Mouse (Mus musculus): ENCODE measurements at regions not wholly inside any gene's neighbourhood (a gene's known extent, or its start where the extent isn't known, plus 50 kb on each side); places are given as distances from the start of the nearest gene placed in this dataset.

DNA sequence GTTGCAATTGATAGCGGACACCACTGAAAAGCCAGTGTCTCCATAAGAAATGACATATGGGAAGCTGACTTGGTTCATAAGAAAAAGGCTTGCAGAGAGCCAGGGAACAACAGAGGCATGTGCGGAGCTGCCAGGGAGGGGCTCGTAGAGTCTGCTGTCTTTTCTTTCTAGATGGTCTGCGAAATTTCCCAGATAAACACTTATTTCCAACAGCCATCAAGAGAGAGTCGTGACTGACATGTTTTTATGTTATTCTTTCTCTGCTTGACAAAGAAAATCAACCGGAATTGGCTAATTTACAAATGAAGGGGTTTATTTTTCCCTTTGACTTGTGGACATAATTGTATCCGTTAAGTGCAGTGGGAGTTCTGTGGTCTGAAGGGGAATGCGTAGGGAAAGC, 127.1 kb upstream of the Frmd4a start:
- TF ChIP-seq POLR2A (IDR thresholded peaks at IDR 0.05; ENCODE audit: low read depth, low read length) = no peak
- TF ChIP-seq CTCF (IDR thresholded peaks at IDR 0.05; ENCODE audit: extremely low read depth, insufficient read depth, insufficient read length, insufficient replicate concordance) = no peak
- Histone ChIP-seq H3K27ac (ENCODE audit: insufficient read depth, low read length) (no peak overlapping the region), H3K4me1 (ENCODE audit: control insufficient read depth, insufficient read depth, insufficient read length) (no peaks in the 10 kb centered on the region), H3K4me3 (ENCODE audit: extremely low read depth, insufficient read depth, insufficient read length) (no peak overlapping the region), H3K36me3 (ENCODE audit: control insufficient read depth, insufficient read depth, low read length) (no peaks in the 10 kb centered on the region), H3K27me3 (ENCODE audit: control insufficient read depth, insufficient read depth, low read length) (no peaks in the 10 kb centered on the region)
- WGBS = 75% methylated on average over 8 of the region's 8 CpGs
- DNase-seq (ENCODE audit: low read depth in 1 of 2, low spot score in 2 of 2) = no peak

- WGBS = 90% methylated on average over 4 of the region's 4 CpGs
- no peaks in the 10 kb centered on the region for H3K36me3 ChIP-seq (ENCODE audit: control insufficient read depth, insufficient read depth, low read length)
- no peak for DNase-seq (ENCODE audit: low read depth in 1 of 2, low spot score in 2 of 2)
- TF ChIP-seq CTCF (IDR thresholded peaks at IDR 0.05; ENCODE audit: extremely low read depth, insufficient read depth, insufficient read length, insufficient replicate concordance) (no peak), POLR2A (IDR thresholded peaks at IDR 0.05; ENCODE audit: low read depth, low read length) (no peak)
- peaks cover 3% of the 10 kb centered on the region; the same call in 1 of the 2 replicates for H3K4me1 ChIP-seq (ENCODE audit: control insufficient read depth, insufficient read depth, insufficient read length)
- H3K27ac ChIP-seq (ENCODE audit: insufficient read depth, low read length) = no peak overlapping the region
- no peaks in the 10 kb centered on the region for H3K27me3 ChIP-seq (ENCODE audit: control insufficient read depth, insufficient read depth, low read length)
- no peak overlapping the region for H3K4me3 ChIP-seq (ENCODE audit: extremely low read depth, insufficient read depth, insufficient read length)
These were observed 110.5 kb upstream of the Frmd4a start for GRCm38 (mm10) chr2:3907026-3907425.

DNA sequence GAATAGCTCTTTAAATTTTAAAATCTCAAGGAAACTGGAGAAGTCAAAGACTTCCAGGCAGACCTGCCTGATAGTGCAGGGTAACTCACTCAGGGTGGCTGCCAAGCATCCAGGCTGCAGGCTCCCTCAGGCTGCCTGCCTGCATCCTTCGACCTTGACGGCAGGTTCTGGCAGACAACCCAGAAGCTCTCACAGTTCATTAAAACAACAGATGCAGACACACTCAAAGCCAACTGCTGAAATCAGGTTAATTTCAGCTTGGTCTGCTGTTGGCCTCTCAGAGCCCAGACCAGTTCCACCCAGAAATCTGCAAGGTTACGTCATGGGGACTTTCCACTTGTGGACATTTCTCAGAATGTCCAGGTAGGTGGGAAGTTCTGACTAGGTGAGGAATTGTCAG, 109.3 kb upstream of the Frmd4a start:
- Histone ChIP-seq H3K4me3 (ENCODE audit: extremely low read depth, insufficient read depth, insufficient read length) (no peak overlapping the region), H3K27ac (ENCODE audit: insufficient read depth, low read length) (no peak overlapping the region), H3K27me3 (ENCODE audit: control insufficient read depth, insufficient read depth, low read length) (no peaks in the 10 kb centered on the region), H3K36me3 (ENCODE audit: control insufficient read depth, insufficient read depth, low read length) (no peaks in the 10 kb centered on the region), H3K4me1 (ENCODE audit: control insufficient read depth, insufficient read depth, insufficient read length) (peaks cover 3% of the 10 kb centered on the region; the same call in 1 of the 2 replicates)
- TF ChIP-seq CTCF (IDR thresholded peaks at IDR 0.05; ENCODE audit: extremely low read depth, insufficient read depth, insufficient read length, insufficient replicate concordance) = no peak
- TF ChIP-seq POLR2A (IDR thresholded peaks at IDR 0.05; ENCODE audit: low read depth, low read length) = no peak
- WGBS = 92% methylated on average over 3 of the region's 3 CpGs
- DNase-seq (ENCODE audit: low read depth in 1 of 2, low spot score in 2 of 2) = no peak

DNA sequence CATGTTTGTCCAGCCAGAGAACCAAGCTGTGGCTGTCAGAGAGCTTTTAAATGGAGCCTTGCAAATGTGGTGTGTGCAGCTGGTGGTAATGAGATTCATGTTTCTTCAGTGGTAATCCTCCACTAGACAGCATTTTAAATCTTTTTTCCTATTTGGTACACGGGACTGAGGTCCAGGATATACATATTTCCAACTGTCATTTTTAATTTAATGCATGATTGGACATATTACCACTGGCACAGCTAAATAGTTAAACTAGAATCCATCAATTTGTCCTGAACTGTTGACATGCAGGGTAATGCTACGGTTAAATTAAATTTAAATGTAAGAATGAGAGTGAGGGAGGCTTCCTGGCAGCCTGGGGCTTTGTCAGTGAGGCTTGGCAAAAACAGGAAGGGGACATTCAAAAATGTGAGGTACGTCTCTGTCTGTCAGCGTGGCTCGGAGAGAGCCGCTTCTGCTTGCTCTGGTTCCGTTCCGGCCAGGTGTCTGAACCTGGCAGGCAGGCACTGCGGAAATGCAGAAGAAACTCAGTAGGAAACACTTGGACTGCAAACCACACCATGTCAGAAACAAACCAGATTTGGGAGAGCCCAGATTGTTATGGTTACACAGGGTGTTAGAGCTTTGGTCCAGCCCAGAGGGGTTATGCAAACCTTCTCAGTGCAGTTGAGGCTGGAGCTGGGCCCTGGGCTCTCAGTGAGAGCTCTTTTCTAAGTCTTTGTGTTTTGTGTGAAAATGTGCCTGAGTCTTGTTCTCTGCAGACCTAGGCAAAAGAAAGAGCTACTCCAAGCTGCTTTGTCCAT, 107.2 kb upstream of the Frmd4a start:
- WGBS = 10% methylated on average over 9 of the region's 9 CpGs
- TF ChIP-seq POLR2A (IDR thresholded peaks at IDR 0.05; ENCODE audit: low read depth, low read length) (no peak), CTCF (IDR thresholded peaks at IDR 0.05; ENCODE audit: extremely low read depth, insufficient read depth, insufficient read length, insufficient replicate concordance) (no peak)
- no peaks in the 10 kb centered on the region for H3K36me3 ChIP-seq (ENCODE audit: control insufficient read depth, insufficient read depth, low read length)
- no peaks in the 10 kb centered on the region for H3K27me3 ChIP-seq (ENCODE audit: control insufficient read depth, insufficient read depth, low read length)
- no peak overlapping the region for H3K4me3 ChIP-seq (ENCODE audit: extremely low read depth, insufficient read depth, insufficient read length)
- H3K27ac ChIP-seq (ENCODE audit: insufficient read depth, low read length) = no peak overlapping the region
- H3K4me1 ChIP-seq (ENCODE audit: control insufficient read depth, insufficient read depth, insufficient read length) = peaks cover 3% of the 10 kb centered on the region; the same call in 1 of the 2 replicates
- DNase-seq (ENCODE audit: low read depth in 1 of 2, low spot score in 2 of 2) = peak in 1 of 2 experiments; percentile 16

DNA sequence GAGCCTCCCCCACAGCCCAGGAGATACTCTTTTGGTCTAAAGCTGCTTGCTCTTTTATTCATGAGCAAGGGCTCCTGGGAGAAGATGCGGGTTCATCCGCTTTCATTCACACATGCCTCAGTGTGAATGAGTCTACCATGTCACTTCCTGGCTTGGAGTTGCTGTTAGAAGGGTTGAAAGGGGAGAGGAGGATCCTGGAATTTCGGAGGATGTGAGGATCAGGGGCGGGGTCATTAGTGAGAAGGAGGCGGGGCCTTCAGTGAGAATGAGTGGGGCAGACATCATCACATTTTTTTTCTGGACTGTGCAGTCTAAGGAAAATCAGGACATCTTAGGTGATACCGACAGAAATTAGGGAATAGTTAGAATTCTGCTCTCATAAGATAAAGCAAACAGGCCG, 102.4 kb upstream of the Frmd4a start:
- 85% methylated on average over 7 of the region's 7 CpGs for WGBS
- TF ChIP-seq POLR2A (IDR thresholded peaks at IDR 0.05; ENCODE audit: low read depth, low read length) = no peak
- TF ChIP-seq CTCF (IDR thresholded peaks at IDR 0.05; ENCODE audit: extremely low read depth, insufficient read depth, insufficient read length, insufficient replicate concordance) = no peak
- Histone ChIP-seq H3K27me3 (ENCODE audit: control insufficient read depth, insufficient read depth, low read length) (no peaks in the 10 kb centered on the region), H3K27ac (ENCODE audit: insufficient read depth, low read length) (no peak overlapping the region), H3K4me1 (ENCODE audit: control insufficient read depth, insufficient read depth, insufficient read length) (peaks cover 3% of the 10 kb centered on the region; the same call in 1 of the 2 replicates), H3K4me3 (ENCODE audit: extremely low read depth, insufficient read depth, insufficient read length) (no peak overlapping the region), H3K36me3 (ENCODE audit: control insufficient read depth, insufficient read depth, low read length) (no peaks in the 10 kb centered on the region)
- DNase-seq (ENCODE audit: low read depth in 1 of 2, low spot score in 2 of 2) = no peak

DNA sequence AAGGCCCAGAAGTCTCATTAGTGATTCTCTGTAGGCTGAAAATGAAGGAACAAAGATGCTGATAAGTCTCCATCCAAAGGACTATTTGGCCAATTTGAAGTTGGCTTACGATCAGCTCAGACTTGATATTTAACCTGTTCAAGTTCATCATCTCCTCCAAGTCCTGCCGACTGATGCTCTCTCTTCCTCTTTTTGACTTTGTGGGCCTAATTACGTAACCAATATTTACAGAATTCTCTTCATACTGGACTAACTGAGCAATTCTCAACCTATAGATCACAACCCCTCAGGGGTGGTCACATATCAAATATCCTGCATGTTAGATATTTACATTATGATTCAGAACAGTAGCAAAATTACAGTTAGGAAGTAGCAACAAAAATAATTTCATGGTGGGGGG, 101.2 kb upstream of the Frmd4a start:
- no peak overlapping the region for H3K4me3 ChIP-seq (ENCODE audit: extremely low read depth, insufficient read depth, insufficient read length)
- no peak overlapping the region for H3K27ac ChIP-seq (ENCODE audit: insufficient read depth, low read length)
- no peak for DNase-seq (ENCODE audit: low read depth in 1 of 2, low spot score in 2 of 2)
- no peaks in the 10 kb centered on the region for H3K4me1 ChIP-seq (ENCODE audit: control insufficient read depth, insufficient read depth, insufficient read length)
- TF ChIP-seq POLR2A (IDR thresholded peaks at IDR 0.05; ENCODE audit: low read depth, low read length) (no peak), CTCF (IDR thresholded peaks at IDR 0.05; ENCODE audit: extremely low read depth, insufficient read depth, insufficient read length, insufficient replicate concordance) (no peak)
- H3K27me3 ChIP-seq (ENCODE audit: control insufficient read depth, insufficient read depth, low read length) = no peaks in the 10 kb centered on the region
- no peaks in the 10 kb centered on the region for H3K36me3 ChIP-seq (ENCODE audit: control insufficient read depth, insufficient read depth, low read length)
- 59% methylated on average over 3 of the region's 3 CpGs for WGBS

DNA sequence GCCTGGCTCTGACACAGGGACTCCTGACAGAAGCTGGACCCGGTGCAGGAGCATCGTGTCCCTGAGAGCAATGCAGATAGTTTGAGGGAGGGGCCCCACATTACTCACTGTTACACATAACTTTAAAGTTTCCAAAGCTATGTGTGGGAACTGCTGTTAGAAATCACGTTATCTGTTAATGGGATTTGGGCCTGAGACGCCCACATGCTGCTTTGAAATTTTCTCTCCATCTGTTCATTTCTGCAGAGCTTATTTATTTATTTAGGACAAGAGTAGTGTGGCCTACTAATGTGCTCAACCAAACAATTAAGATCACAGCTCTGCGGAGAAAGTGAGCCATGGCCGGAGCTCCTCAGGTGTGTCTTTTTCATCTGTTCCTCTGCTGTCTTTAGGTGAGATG, 99.4 kb upstream of the Frmd4a start:
- no peaks in the 10 kb centered on the region for H3K36me3 ChIP-seq (ENCODE audit: control insufficient read depth, insufficient read depth, low read length)
- no peaks in the 10 kb centered on the region for H3K27me3 ChIP-seq (ENCODE audit: control insufficient read depth, insufficient read depth, low read length)
- no peak overlapping the region for H3K27ac ChIP-seq (ENCODE audit: insufficient read depth, low read length)
- no peaks in the 10 kb centered on the region for H3K4me1 ChIP-seq (ENCODE audit: control insufficient read depth, insufficient read depth, insufficient read length)
- no peak for DNase-seq (ENCODE audit: low read depth in 1 of 2, low spot score in 2 of 2)
- no peak overlapping the region for H3K4me3 ChIP-seq (ENCODE audit: extremely low read depth, insufficient read depth, insufficient read length)
- WGBS = 85% methylated on average over 6 of the region's 6 CpGs
- TF ChIP-seq CTCF (IDR thresholded peaks at IDR 0.05; ENCODE audit: extremely low read depth, insufficient read depth, insufficient read length, insufficient replicate concordance) (no peak), POLR2A (IDR thresholded peaks at IDR 0.05; ENCODE audit: low read depth, low read length) (no peak)
